Mouse (Mus musculus) E14TG2a.4 (cell line): ENCODE measurements at regions not wholly inside any gene's neighbourhood (a gene's known extent, or its start where the extent isn't known, plus 50 kb on each side); places are given as distances from the start of the nearest gene placed in this dataset.

Experiments
- CTCF ChIP-seq: conservative IDR thresholded peaks from 2 replicates; pipeline ENCODE4 v1.5.1; 2014; ENCODE audit warnings: low read length
- NANOG ChIP-seq: IDR thresholded peaks from 2 replicates; pipeline ENCODE4 v1.6.1; 2014; ENCODE audit warnings: borderline replicate concordance, low read length, mixed read lengths
- POU5F1 ChIP-seq: IDR thresholded peaks from 2 replicates; pipeline ENCODE4 v1.6.1; 2014; ENCODE audit warnings: low read length, borderline replicate concordance

- TF ChIP-seq CTCF (no peak), NANOG (peak; percentile 15; the same call in 1 of the 2 replicates), POU5F1 (no peak)
These were observed 64.2 kb upstream of the Vmn2r2 start for GRCm38 (mm10) chr3:64205954-64206353.
